Mouse (Mus musculus) bone marrow, adult 2 months (tissue): ENCODE data around the gene Atg14. TPM values are rescaled to one million over a fixed set of nuclear protein-coding genes. Genes with fewer than 3 reads are reported as not detected.
A peak's percentile ranks its signal among the peaks of the same experiment; 100 is the strongest.
"Not testable (repeated sequence)": the region's sequence is repeated elsewhere in the genome, so short reads cannot be mapped to it uniquely, and the experiment has no call there.

Experiments
- H3K27ac ChIP-seq: fragments of 200-500 bp; 2 replicates; pipeline ENCODE4 v1.5.1; 2012; ENCODE audit warnings: low read depth, mild to moderate bottlenecking, control low read depth, inconsistent platforms, low read length; ENCODE audit not compliant: control insufficient read depth, poor library complexity, insufficient read depth
- H3K4me1 ChIP-seq: fragments of 200-500 bp; 2 replicates; pipeline ENCODE4 v1.6.1; 2011; ENCODE audit warnings: low read length; ENCODE audit not compliant: control insufficient read depth, insufficient read depth
- H3K4me3 ChIP-seq: fragments of 200-500 bp; replicated peaks from 2 replicates; pipeline ENCODE3; 2011; ENCODE audit warnings: mild to moderate bottlenecking, low read depth, low read length, control low read depth; ENCODE audit not compliant: control insufficient read depth
- CTCF ChIP-seq: fragments of 200-500 bp; IDR thresholded peaks from 2 replicates; pipeline ENCODE4 v1.5.1; 2011; ENCODE audit warnings: low read length, control low read depth; ENCODE audit not compliant: control insufficient read depth, insufficient read depth
- POLR2A ChIP-seq: fragments of 200-500 bp; IDR thresholded peaks from 2 replicates; pipeline ENCODE4 v1.6.1; 2011; ENCODE audit warnings: low read depth, mild to moderate bottlenecking, control low read depth, low read length, borderline replicate concordance; ENCODE audit not compliant: control insufficient read depth
- whole genome bisulfite sequencing: fragments of 180-500 bp; shearing (Covaris S2); methylation state at CpG from one replicate; pipeline ENCODE4 v1.1.7; 2018; 5-methylcytosine and 5-hydroxymethylcytosine counted together
- polyA plus RNA-seq: library from polyadenylated mRNA; stranded (reverse); fragments of >200 nt; gene quantifications from 2 replicates; pipeline ENCODE4 v1.2.4, GENCODE M21; 2011; ENCODE audit warnings: low replicate concordance; ENCODE audit not compliant: missing spikeins, insufficient read depth, insufficient read length

Atg14 gene
- 3.3 and 9.8 TPM in 2 replicates for polyA plus RNA-seq

DNA sequence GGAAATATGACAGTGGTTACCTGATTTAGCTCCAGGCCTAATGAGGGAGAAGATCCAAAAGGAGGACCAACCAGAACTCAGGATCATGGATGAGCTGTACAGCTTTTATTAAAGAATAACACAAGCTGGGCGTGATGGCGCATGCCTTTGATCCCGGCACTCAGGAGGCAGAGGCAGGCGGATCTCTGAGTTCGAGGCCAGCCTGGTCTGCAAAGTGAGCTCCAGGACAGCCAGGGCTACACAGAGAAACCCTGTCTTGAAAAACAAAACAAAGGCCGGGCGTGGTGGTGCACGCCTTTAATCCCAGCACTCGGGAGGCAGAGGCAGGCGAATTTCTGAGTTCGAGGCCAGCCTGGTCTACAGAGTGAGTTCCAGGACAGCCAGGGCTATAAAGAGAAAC is at the start of gene Atg14:
Gene Atg14 (minus strand): TSS at position 101 of the 400 bp plus-strand sequence.
- not testable (repeated sequence) for H3K4me3 ChIP-seq, H3K4me1 ChIP-seq, H3K27ac ChIP-seq
- whole genome bisulfite sequencing = 83% methylated on average over 11 of the region's 11 CpGs

DNA sequence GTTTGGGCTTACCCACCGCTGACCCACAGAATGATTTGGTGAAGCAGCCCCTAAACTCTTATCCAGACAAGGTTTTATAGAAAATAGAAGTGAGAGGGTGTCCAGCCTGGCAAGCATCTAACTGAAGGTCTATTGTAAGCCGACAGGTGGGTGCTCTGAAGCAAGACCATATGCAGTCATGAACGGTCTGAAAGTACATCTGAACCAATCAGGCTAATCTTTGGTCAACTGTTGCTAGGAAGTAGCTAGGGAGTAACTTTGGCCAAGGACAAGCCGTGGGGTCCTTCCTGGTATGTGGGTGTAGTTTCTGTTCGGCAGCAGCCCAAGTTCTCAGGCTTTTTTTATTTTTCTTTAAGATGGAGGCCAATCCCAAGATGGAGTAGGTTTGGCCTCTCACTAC is 48.4 kb upstream of the Atg14 start:
- no peak for TF ChIP-seq CTCF
- WGBS = 67% methylated on average over 5 of the region's 5 CpGs
- Histone ChIP-seq H3K4me3 (no peak overlapping the region), H3K4me1 (no peaks in the 10 kb centered on the region; the same call in 1 of the 2 replicates), H3K27ac (peak overlapping the region; percentile 41; the same call in 1 of the 2 replicates)

DNA sequence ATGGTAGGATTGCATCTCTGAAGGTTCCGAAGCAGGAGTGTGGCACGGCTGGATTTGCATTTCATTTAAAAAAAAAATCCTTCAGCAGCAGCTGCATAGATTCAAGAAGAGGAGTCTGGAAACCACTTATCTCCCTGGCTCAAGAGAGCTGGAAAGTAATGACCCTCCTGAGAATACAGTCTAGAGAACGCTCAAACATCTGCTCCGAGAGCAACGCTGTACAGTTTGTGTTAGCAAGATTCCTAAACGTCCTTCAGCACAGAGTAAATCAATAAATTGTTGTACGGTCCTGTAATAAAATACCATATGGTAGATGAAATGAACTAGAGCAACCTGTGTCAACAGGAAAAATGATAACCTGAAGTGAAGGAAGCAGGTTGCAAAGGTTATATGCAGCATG is 42.8 kb upstream of the Atg14 start:
- no peak for TF ChIP-seq POLR2A
- TF ChIP-seq CTCF = no peak
- Histone ChIP-seq H3K27ac (no peak overlapping the region), H3K4me3 (no peak overlapping the region), H3K4me1 (no peaks in the 10 kb centered on the region; the same call in 1 of the 2 replicates)
- 80% methylated on average over 7 of the region's 7 CpGs for WGBS

DNA sequence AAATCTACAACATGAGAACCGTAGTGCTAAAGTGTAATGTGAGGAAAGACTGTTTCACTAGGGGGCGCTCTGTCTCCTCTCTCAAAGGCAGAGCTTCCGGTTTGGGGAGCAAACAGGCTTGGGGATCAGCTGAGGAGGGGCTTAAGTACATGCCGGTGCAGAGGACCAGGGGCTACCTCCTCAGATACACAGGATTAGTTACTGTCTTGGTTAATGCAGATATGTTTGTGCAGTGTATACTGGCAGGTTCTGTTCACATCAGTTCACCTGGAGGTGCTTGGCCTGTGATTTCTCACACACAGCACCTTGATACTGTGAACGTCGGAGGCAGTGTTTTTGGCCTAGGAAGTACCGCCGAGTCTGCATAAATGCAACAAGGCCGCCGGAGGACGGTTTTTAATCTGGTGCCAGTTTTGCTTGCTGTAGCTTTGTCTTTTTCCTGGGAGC is 27.5 kb upstream of the Atg14 start:
- TF ChIP-seq POLR2A = no peak
- TF ChIP-seq CTCF = peak; percentile 61
- no peaks in the 10 kb centered on the region for H3K4me1 ChIP-seq
- WGBS = 25% methylated on average over 11 of the region's 11 CpGs
- no peak overlapping the region for H3K27ac ChIP-seq
- no peak overlapping the region for H3K4me3 ChIP-seq

DNA sequence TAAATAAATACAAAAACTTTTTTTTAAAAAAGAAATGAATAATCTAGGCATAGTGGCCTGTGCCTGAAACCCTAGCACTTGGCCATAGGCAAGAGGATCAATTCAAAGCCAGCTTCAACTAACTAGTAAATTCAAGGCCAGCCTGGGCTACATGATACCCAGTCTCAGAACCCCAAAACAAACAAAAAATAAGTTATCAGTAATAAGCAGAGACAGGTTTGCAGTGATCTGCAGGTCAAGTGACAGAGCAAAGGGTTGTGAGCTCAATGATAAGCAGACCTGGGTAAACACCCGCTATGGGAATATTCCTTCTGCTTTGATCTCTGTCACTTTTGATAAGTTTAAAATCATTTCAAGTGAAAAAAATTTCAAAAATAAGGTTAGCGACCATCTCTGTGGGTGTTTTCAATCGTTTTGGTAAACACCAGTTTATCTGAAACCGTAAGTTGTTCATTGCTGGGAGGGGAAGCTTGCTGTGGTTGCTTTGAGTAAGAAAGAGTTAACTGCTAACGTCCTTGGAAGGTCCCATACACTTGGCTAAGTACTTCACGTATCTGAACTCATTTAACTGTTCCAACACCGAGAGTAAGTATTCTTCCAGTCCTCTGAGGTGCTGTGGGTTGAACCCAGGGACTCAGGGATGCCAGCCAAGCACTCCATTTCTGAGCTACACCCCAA is 24.1 kb upstream of the Atg14 start:
- TF ChIP-seq CTCF = no peak
- TF ChIP-seq POLR2A = no peak
- Histone ChIP-seq H3K27ac (no peak overlapping the region), H3K4me1 (no peaks in the 10 kb centered on the region), H3K4me3 (no peak overlapping the region)
- 54% methylated on average over 7 of the region's 7 CpGs for WGBS

DNA sequence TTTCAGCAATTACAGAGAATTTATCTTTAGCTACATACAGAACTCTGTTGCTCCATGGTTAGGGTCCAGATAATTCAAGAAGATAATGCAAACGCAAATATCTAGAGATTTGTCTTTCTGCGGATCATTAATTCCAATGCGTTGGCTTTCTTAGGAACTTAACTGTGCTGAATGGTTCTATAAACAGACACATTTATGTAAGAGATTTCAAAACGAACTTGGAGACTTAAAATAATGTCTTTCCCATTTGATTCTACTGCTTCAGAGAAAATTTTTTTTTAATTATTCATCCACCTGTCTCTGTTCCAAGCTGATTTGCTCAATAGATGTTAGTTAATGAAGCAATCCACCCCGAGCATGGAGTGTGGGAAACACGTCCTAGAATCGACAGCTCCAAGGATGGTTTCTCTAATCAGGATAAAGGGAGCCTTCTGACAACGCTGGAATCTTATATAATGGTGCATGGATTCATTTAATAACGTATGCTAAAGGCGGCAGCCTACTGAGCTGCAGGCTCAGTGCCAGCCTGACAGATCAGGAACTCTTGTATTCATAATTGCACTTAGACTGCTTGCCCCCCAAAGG is 20.0 kb upstream of the Atg14 start:
- 73% methylated on average over 10 of the region's 10 CpGs for WGBS
- TF ChIP-seq POLR2A (no peak), CTCF (no peak)

DNA sequence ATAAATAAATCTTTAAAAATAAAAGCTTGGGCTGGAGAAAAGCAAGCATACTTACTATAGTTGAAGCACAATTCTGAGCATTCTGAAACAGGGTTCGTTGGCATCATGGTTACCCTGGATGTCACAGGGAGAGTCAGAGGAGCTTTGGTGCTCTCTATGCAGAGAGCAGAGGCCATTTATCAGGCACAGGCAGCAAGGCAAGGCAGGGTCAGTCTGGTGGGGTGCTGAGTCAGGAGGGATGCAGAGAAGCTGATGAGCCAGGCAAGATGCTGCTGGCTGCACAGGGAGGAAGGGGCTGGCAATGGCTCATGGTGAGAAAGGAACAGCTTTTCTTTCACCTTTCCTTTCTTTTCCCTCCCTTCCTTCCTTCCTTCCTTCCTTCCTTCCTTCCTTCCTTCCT is 19.0 kb upstream of the Atg14 start:
- TF ChIP-seq POLR2A = no peak
- TF ChIP-seq CTCF = no peak
- Histone ChIP-seq H3K27ac (no peak overlapping the region), H3K4me3 (no peak overlapping the region), H3K4me1 (no peaks in the 10 kb centered on the region)
- WGBS = 78% methylated on average over 1 of the region's 1 CpGs

More for the DNA sequence above, 20.0 kb upstream of the Atg14 start:
- H3K4me3 ChIP-seq = no peak overlapping the region
- H3K4me1 ChIP-seq = no peaks in the 10 kb centered on the region
- H3K27ac ChIP-seq = no peak overlapping the region

DNA sequence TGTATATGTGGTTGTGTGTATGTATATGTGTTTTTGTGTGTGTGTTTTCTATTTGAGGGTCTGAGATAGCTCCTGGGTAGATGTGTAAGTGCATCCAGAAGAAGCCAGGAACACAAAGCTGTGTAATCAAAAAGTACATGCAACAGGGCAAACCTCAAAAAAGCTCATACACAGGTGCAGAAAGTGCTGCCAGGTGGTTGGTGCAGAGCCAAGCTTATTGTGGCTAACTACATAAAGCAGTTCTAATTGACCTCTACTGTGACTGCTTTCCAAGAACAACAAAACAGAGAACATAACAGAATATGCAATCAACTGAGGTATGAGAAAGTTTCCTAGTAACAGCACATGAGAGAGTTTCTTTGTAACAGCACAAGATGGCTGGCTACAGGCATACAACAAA is 13.9 kb upstream of the Atg14 start:
- H3K4me3 ChIP-seq = no peak overlapping the region
- H3K27ac ChIP-seq = no peak overlapping the region
- H3K4me1 ChIP-seq = no peaks in the 10 kb centered on the region
- TF ChIP-seq CTCF (no peak), POLR2A (no peak)

DNA sequence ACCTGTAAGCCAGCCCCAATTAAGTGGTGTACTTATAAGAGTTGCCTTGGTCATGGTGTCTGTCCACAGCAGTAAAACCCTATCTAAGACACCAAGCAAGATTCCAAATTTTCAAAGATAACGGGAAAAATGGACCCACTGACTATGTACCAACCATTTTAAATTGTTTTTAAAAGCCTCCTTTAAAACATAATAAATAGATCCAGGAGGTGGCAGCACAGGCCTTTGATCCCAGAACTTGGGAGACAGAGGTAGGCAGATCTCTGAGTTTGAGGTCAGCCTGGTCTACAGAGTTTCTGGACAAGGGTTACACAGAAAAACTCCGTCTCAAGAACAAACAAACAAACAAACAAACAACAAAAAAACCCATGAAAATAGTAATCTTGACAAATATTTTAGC is 11.2 kb upstream of the Atg14 start:
- no peaks in the 10 kb centered on the region for H3K4me1 ChIP-seq
- 58% methylated on average over 2 of the region's 2 CpGs for WGBS
- no peak for TF ChIP-seq POLR2A
- no peak for TF ChIP-seq CTCF
- H3K27ac ChIP-seq = no peak overlapping the region
- H3K4me3 ChIP-seq = no peak overlapping the region
